Mouse (Mus musculus) limb, embryonic 13.5 days (tissue): ENCODE data around the gene Col6a6. TPM values are rescaled to one million over a fixed set of nuclear protein-coding genes. Genes with fewer than 3 reads are reported as not detected.

Experiments used
- ATAC-seq: fragments of 200-750 bp; cut with Nextera tagmentation; 2 replicates; pipeline ENCODE4 v1.8.0; 2017; ENCODE audit warnings: low read depth, moderate number of reproducible peaks, moderate TSS enrichment; ENCODE audit not compliant: low FRiP score
- H3K27ac ChIP-seq: fragments of 300-500 bp; sonication (generic); 2 replicates; pipeline ENCODE4 v1.5.1; 2015; ENCODE audit warnings: inconsistent platforms, mild to moderate bottlenecking, moderate library complexity
- H3K27me3 ChIP-seq: fragments of 300-500 bp; sonication (generic); 2 replicates; pipeline ENCODE4 v1.6.1; 2015; ENCODE audit warnings: mild to moderate bottlenecking, inconsistent platforms
- H3K36me3 ChIP-seq: fragments of 300-500 bp; sonication (generic); 2 replicates; pipeline ENCODE4 v1.6.1; 2015; ENCODE audit warnings: inconsistent platforms, mild to moderate bottlenecking, moderate library complexity
- H3K4me1 ChIP-seq: fragments of 300-500 bp; sonication (generic); 2 replicates; pipeline ENCODE4 v1.6.1; 2015; ENCODE audit warnings: inconsistent platforms
- H3K4me2 ChIP-seq: fragments of 300-500 bp; sonication (generic); replicated peaks from 2 replicates; pipeline ENCODE4 v1.6.1; 2015; ENCODE audit warnings: inconsistent platforms, mild to moderate bottlenecking, moderate library complexity
- H3K4me3 ChIP-seq: fragments of 300-500 bp; sonication (generic); 2 replicates; pipeline ENCODE4 v1.5.1; 2015; ENCODE audit warnings: moderate library complexity, mild to moderate bottlenecking, inconsistent platforms
- H3K9ac ChIP-seq: fragments of 300-500 bp; sonication (generic); 2 replicates; pipeline ENCODE4 v1.6.1; 2015; ENCODE audit warnings: mild to moderate bottlenecking, inconsistent platforms
- H3K9me3 ChIP-seq: fragments of 300-500 bp; sonication (generic); 2 replicates; pipeline ENCODE4 v1.6.1; 2016; ENCODE audit warnings: inconsistent platforms
- WGBS: fragments of 180-500 bp; shearing (Covaris S2); methylation state at CpG from one replicate; pipeline ENCODE4 v1.1.7; 2015; 5-methylcytosine and 5-hydroxymethylcytosine counted together
- polyA plus RNA-seq: library from polyadenylated mRNA; unstranded; fragments of >200 nt; fragmentation: Nextera tagmentation; extraction: Ambion mirVana; gene quantifications from 2 replicates; pipeline ENCODE4 v1.2.1, GENCODE M21; 2015

Gene Col6a6
- polyA plus RNA-seq, 1 experiment from 2014 or later, result 1.7 TPM

- WGBS, result 57% methylated on average over 5 of the region's 5 CpGs
Measured at GRCm38 (mm10) chr9:105764681-105765080, 63.3 kb downstream of the Col6a6 start.

GRCm38 (mm10) chr9:105764127-105764526, 63.8 kb downstream of the Col6a6 start:
- Histone ChIP-seq H3K4me1 (0 out of 2 replicates have a peak, but pooled peaks cover 2% of the 10 kb centered on the region), H3K9ac (no peak overlapping the region), H3K4me3 (no peak overlapping the region), H3K36me3 (no peaks in the 10 kb centered on the region), H3K9me3 (peaks cover 6% of the 10 kb centered on the region; the same call in 1 of the 2 replicates), H3K27ac (no peak overlapping the region), H3K27me3 (no peaks in the 10 kb centered on the region), H3K4me2 (no peak overlapping the region)
- 47% methylated on average over 5 of the region's 5 CpGs for WGBS
- ATAC-seq, result no peak

More at GRCm38 (mm10) chr9:105764681-105765080, 63.3 kb downstream of the Col6a6 start:
- H3K4me3 ChIP-seq, result no peak overlapping the region
- H3K4me1 ChIP-seq, result 0 out of 2 replicates have a peak, but pooled peaks cover 2% of the 10 kb centered on the region
- no peaks in the 10 kb centered on the region for H3K36me3 ChIP-seq
- H3K27me3 ChIP-seq, result no peaks in the 10 kb centered on the region
- H3K27ac ChIP-seq, result no peak overlapping the region
- peaks cover 6% of the 10 kb centered on the region; the same call in 1 of the 2 replicates for H3K9me3 ChIP-seq
- no peak overlapping the region for H3K9ac ChIP-seq
- no peak overlapping the region for H3K4me2 ChIP-seq
- no peak for ATAC-seq

GRCm38 (mm10) chr9:105763625-105764024, 64.3 kb downstream of the Col6a6 start:
- ATAC-seq, result peak; percentile 76
- Histone ChIP-seq H3K9me3 (peaks cover 6% of the 10 kb centered on the region; the same call in 1 of the 2 replicates), H3K4me1 (0 out of 2 replicates have a peak, but pooled peaks cover 2% of the 10 kb centered on the region), H3K9ac (no peak overlapping the region), H3K27me3 (no peaks in the 10 kb centered on the region), H3K36me3 (no peaks in the 10 kb centered on the region), H3K27ac (no peak overlapping the region), H3K4me3 (no peak overlapping the region), H3K4me2 (no peak overlapping the region)
- WGBS, result 23% methylated on average over 3 of the region's 3 CpGs

DNA sequence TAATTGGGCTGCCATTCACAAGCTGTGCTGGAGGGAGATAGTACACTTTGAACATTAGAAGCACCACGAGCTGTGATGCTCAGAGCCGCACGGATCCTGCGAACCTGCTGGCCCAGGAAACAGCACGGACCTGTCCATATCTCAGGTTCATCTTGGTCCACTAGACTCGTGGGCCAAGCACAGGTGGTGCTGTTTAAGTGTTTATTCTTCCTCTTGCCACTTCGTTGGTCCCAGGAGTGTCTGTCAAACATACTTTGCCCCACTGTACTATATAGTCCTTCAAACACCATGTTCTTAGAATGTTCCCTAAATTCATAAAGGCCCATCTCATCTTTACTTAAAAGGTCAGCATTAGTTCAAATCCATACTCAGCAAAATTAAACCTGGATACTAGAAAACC, 65.7 kb downstream of the Col6a6 start:
- 0 out of 2 replicates have a peak, but pooled peaks cover 2% of the 10 kb centered on the region for H3K4me1 ChIP-seq
- no peak overlapping the region for H3K4me3 ChIP-seq
- peaks cover 6% of the 10 kb centered on the region; the same call in 1 of the 2 replicates for H3K9me3 ChIP-seq
- 79% methylated on average over 7 of the region's 7 CpGs for WGBS
- H3K9ac ChIP-seq, result no peak overlapping the region
- no peak overlapping the region for H3K4me2 ChIP-seq
- H3K27me3 ChIP-seq, result no peaks in the 10 kb centered on the region
- no peaks in the 10 kb centered on the region for H3K36me3 ChIP-seq
- H3K27ac ChIP-seq, result no peak overlapping the region
- no peak for ATAC-seq

GRCm38 (mm10) chr9:105758861-105759260, 69.1 kb downstream of the Col6a6 start:
- 0 out of 2 replicates have a peak, but pooled peaks cover 2% of the 10 kb centered on the region for H3K4me1 ChIP-seq
- no peaks in the 10 kb centered on the region for H3K36me3 ChIP-seq
- H3K4me3 ChIP-seq, result no peak overlapping the region
- ATAC-seq, result no peak
- H3K9ac ChIP-seq, result no peak overlapping the region
- H3K9me3 ChIP-seq, result peaks cover 6% of the 10 kb centered on the region; the same call in 1 of the 2 replicates
- no peak overlapping the region for H3K4me2 ChIP-seq
- no peak overlapping the region for H3K27ac ChIP-seq
- 78% methylated on average over 5 of the region's 5 CpGs for WGBS
- no peaks in the 10 kb centered on the region for H3K27me3 ChIP-seq

DNA sequence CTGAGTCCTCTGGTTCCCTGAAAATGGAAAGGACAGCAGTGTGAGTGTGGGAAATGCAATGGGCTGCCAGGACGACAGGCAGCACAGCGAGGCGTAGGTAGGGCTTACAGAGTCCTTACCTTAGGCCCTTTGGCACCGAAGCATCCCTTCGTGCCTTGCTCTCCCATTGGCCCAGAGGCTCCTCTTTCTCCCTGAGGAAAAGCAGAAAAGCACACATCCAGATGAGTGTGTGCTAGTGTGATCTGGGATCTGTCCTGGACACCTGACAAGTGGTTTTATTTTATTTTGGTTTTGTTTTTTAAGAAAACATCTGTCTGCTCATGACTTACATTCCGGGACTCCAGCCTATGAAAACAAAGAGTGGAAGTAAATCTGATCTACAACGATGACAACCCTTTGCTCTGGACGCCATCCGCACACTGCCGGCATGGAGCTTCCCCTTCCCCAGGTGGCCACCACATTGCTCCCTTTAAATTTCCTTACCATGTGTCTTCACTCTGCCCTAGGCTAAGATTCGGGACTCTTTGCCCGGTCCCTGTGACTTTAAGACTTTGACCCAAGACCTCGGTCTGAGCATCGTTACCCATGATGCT, 69.7 kb downstream of the Col6a6 start:
- peaks cover 3% of the 10 kb centered on the region; the same call in 1 of the 2 replicates for H3K9me3 ChIP-seq
- H3K36me3 ChIP-seq, result no peaks in the 10 kb centered on the region
- no peaks in the 10 kb centered on the region for H3K4me1 ChIP-seq
- no peak overlapping the region for H3K4me3 ChIP-seq
- H3K4me2 ChIP-seq, result no peak overlapping the region
- ATAC-seq, result no peak
- no peaks in the 10 kb centered on the region for H3K27me3 ChIP-seq
- H3K27ac ChIP-seq, result no peak overlapping the region
- H3K9ac ChIP-seq, result no peak overlapping the region
- WGBS, result 76% methylated on average over 14 of the region's 14 CpGs

GRCm38 (mm10) chr9:105754256-105754655, 73.7 kb downstream of the Col6a6 start:
- Histone ChIP-seq H3K4me2 (no peak overlapping the region), H3K9ac (no peak overlapping the region), H3K4me3 (no peak overlapping the region), H3K27ac (no peak overlapping the region), H3K9me3 (no peaks in the 10 kb centered on the region), H3K4me1 (0 out of 2 replicates have a peak, but pooled peaks cover 3% of the 10 kb centered on the region), H3K36me3 (no peaks in the 10 kb centered on the region), H3K27me3 (no peaks in the 10 kb centered on the region)
- WGBS, result 50% methylated on average over 1 of the region's 1 CpGs
- ATAC-seq, result no peak

GRCm38 (mm10) chr9:105745861-105746260, 82.1 kb downstream of the Col6a6 start:
- 0 out of 2 replicates have a peak, but pooled peaks cover 3% of the 10 kb centered on the region for H3K9me3 ChIP-seq
- H3K4me1 ChIP-seq, result peaks cover 13% of the 10 kb centered on the region; the same call in 1 of the 2 replicates
- H3K36me3 ChIP-seq, result no peaks in the 10 kb centered on the region
- no peak overlapping the region for H3K27ac ChIP-seq
- WGBS, result 86% methylated on average over 3 of the region's 3 CpGs
- H3K4me3 ChIP-seq, result no peak overlapping the region
- H3K4me2 ChIP-seq, result no peak overlapping the region
- H3K9ac ChIP-seq, result no peak overlapping the region
- H3K27me3 ChIP-seq, result no peaks in the 10 kb centered on the region
- ATAC-seq, result no peak

DNA sequence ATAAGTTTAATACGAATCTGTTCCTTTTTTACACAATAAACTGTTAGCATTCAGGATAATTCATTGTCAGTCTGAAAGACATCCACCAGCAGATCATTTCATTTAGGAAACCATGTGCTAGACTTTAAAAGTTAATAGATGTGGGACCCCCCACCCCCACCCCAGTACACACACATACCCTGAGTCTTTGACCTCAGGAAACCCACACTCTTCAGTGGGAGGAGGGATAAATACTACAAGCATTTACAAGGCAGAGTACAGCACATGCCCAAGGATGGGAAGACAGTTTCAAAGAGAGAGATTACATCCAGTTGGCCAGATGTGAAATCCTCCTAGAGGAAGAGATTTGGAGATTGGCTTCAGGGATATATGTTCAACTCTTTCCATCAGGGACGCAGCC, 87.5 kb downstream of the Col6a6 start:
- Histone ChIP-seq H3K36me3 (no peaks in the 10 kb centered on the region), H3K4me2 (no peak overlapping the region), H3K9ac (no peak overlapping the region), H3K4me1 (peaks cover 20% of the 10 kb centered on the region), H3K27me3 (no peaks in the 10 kb centered on the region), H3K4me3 (no peak overlapping the region), H3K9me3 (no peaks in the 10 kb centered on the region), H3K27ac (no peak overlapping the region)
- 57% methylated on average over 2 of the region's 2 CpGs for WGBS
- 0 out of 2 replicates have a peak, but pooled peaks have one; percentile 55 for ATAC-seq

DNA sequence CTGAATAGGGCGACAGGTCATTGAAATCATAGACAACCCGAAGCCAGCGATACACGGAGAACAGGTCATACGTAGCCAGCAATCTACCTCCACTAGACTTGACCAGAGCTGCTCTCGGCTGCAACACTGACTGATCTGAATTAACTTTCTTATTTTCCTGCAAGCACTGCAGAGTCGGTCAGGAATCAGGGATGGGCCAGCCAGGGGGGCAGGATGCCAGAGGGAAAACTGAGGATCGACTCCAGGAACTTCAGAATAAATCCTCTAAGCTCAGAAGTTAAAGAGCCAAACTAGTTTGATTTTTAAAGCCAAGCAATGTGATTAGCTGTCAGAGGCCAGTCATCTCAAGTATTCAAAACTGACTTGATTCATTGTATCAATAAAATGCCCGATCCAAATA, 88.5 kb downstream of the Col6a6 start:
- no peak overlapping the region for H3K9ac ChIP-seq
- H3K36me3 ChIP-seq, result no peaks in the 10 kb centered on the region
- H3K9me3 ChIP-seq, result no peaks in the 10 kb centered on the region
- no peak overlapping the region for H3K4me3 ChIP-seq
- no peak overlapping the region for H3K27ac ChIP-seq
- no peak for ATAC-seq
- H3K27me3 ChIP-seq, result no peaks in the 10 kb centered on the region
- H3K4me2 ChIP-seq, result no peak overlapping the region
- WGBS, result 86% methylated on average over 9 of the region's 9 CpGs
- peaks cover 20% of the 10 kb centered on the region for H3K4me1 ChIP-seq

- Histone ChIP-seq H3K27ac (peak overlapping the region; percentile 6; the same call in 1 of the 2 replicates), H3K27me3 (no peaks in the 10 kb centered on the region), H3K4me1 (peaks cover 21% of the 10 kb centered on the region), H3K4me2 (0 out of 2 replicates have a peak overlapping the region, but pooled peaks have one; percentile 4), H3K9ac (no peak overlapping the region), H3K9me3 (no peaks in the 10 kb centered on the region), H3K4me3 (no peak overlapping the region), H3K36me3 (no peaks in the 10 kb centered on the region)
- 45% methylated on average over 8 of the region's 8 CpGs for WGBS
- ATAC-seq, result peak; percentile 63; the same call in 1 of the 2 replicates
Measured at GRCm38 (mm10) chr9:105737448-105737847, 90.5 kb downstream of the Col6a6 start.

- Histone ChIP-seq H3K27me3 (no peaks in the 10 kb centered on the region), H3K4me1 (peaks cover 18% of the 10 kb centered on the region), H3K9ac (no peak overlapping the region), H3K27ac (no peak overlapping the region), H3K4me2 (no peak overlapping the region), H3K36me3 (no peaks in the 10 kb centered on the region), H3K9me3 (no peaks in the 10 kb centered on the region), H3K4me3 (no peak overlapping the region)
- ATAC-seq, result no peak
- 81% methylated on average over 5 of the region's 5 CpGs for WGBS
Measured at GRCm38 (mm10) chr9:105735195-105735594, 92.8 kb downstream of the Col6a6 start.
